Mouse (Mus musculus): ENCODE results near the gene Gm10309.

Gene Gm10309

DNA sequence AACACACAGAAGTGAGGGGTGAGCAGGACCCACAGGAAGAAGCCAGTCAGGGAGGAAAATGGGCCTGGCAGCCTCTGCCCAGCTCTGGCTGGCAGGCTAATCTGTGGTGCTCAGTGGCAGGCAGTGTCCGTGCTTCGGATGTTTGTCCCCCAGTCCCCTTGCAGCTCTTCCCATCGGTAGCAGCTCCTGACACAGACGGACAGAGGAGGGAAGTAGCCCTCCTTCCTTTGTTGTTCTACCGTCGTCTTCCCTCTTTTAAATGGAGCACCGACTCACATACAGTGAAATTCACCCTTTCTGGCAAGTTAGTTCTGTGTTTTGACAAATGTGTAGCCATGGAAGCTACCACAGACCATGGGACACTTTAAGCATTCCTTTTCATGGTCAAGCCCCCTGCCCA lies 38.2 kb downstream of the Gm10309 start:
- no peak for TF ChIP-seq GATA4 (IDR thresholded peaks at IDR 0.05; ENCODE audit: insufficient replicate concordance, low read length)

DNA sequence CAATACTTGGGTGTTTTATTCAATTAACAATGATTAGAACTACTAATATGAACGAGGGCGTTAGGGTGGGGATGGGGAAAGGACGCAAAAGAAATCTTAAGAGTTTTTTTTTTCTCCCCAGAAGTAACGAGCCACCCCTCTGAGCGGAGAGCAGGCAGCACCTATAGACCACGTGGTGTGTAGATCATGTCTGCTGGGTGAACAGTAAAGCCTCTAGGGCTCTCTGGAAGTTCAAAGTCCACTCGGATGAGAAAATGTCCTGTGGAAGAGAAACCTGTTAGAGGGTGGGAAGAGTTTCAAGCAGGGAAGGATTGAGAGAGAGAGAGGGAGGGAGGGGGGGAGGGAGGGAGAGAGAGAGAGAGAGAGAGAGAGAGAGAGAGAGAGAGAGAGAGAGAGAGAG lies 38.6 kb downstream of the Gm10309 start:
- no peak for TF ChIP-seq GATA4 (IDR thresholded peaks at IDR 0.05; ENCODE audit: insufficient replicate concordance, low read length)

DNA sequence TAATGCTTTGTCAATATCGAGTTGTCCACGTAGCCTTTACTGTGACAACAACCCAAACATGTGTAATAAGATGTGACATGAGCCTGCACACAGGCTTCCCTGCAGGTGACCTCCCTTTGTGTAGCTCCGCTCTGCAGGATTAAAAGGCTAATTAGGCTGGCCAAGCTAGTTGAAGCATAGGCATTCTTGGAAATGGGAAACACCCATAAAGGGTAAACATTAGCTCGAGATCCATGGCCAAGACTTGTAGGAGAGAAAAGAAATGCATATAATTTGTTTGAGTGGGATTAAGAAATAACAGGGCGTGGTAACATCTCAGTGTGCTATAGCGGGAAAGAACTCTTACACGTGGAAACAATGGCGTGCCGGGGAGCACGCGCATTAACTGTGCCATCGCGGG lies 39.2 kb downstream of the Gm10309 start:
- TF ChIP-seq GATA4 (IDR thresholded peaks at IDR 0.05; ENCODE audit: insufficient replicate concordance, low read length), result no peak

DNA sequence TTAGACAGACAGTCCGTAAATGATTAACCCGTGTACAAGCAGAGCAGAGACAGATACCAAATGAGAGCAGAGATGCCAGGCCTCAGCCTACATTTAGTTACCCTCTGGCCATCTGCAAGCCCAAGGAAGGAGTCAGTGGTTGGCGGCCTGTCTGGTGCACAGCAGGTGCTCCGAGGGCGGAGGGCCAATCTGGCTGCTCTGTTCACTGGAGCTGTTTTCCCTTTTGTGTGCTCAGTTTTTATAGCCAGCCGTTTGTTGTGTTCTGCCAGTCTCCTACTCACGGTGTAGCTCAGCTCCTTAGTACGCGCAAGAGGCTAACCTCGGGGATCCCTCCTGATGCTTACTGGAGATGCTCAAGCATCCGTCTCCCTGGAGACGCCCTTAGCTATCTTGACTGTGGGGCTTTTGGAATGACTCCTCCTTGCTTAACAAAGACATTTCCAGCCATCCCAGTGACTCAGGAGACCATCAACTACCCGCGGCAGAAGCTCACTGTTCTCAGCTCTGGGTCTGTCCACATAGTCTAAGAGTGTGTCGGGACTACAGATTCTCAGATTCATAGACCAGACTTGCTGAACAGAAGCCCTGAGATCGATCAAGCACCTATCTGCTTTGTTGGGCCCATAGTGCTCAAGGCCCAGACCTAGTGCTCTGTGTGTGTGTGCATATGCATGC lies 40.2 kb downstream of the Gm10309 start:
- TF ChIP-seq GATA4 (IDR thresholded peaks at IDR 0.05; ENCODE audit: insufficient replicate concordance, low read length), result no peak

DNA sequence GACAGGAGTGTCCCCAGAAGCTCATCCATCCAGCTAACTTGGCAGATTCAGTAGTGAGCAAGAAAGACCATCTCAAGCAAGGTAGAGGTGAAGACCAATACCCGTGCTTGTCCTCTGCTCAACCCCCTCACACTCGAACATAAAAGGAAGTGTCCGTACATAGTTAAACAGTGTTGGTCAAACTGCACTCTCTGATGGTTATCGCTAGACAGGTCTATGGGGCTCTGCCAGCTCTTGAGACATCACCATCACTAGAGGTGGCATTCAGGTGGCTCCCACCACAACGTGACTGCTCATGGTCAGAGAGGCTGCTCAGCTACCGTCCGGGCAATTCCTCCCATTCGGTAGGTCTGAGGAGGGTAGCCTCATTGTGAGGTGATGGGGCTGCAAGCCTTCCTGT lies 40.8 kb downstream of the Gm10309 start:
- TF ChIP-seq GATA4 (IDR thresholded peaks at IDR 0.05; ENCODE audit: insufficient replicate concordance, low read length), result peak; percentile 86; the same call in 1 of the 2 replicates

DNA sequence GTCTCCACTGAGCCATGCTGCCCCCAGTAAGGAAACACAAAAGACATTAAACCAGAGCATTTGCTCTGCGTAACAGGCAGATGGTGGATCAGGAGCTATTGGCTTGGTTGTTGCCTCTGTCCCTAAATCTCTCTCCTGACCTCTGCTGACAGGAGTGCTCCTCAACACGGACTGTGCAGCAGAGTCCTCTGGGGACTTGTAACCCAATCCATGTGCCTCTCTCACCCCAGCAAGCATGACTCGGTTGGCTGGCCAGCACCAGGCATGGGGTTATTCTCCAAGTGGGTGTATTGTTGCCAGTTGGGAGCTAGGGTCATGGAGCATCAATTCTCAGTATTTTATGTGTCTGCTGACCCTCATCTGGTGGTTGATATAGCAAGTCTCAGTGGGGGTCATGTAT lies 41.7 kb downstream of the Gm10309 start:
- TF ChIP-seq GATA4 (IDR thresholded peaks at IDR 0.05; ENCODE audit: insufficient replicate concordance, low read length), result no peak

DNA sequence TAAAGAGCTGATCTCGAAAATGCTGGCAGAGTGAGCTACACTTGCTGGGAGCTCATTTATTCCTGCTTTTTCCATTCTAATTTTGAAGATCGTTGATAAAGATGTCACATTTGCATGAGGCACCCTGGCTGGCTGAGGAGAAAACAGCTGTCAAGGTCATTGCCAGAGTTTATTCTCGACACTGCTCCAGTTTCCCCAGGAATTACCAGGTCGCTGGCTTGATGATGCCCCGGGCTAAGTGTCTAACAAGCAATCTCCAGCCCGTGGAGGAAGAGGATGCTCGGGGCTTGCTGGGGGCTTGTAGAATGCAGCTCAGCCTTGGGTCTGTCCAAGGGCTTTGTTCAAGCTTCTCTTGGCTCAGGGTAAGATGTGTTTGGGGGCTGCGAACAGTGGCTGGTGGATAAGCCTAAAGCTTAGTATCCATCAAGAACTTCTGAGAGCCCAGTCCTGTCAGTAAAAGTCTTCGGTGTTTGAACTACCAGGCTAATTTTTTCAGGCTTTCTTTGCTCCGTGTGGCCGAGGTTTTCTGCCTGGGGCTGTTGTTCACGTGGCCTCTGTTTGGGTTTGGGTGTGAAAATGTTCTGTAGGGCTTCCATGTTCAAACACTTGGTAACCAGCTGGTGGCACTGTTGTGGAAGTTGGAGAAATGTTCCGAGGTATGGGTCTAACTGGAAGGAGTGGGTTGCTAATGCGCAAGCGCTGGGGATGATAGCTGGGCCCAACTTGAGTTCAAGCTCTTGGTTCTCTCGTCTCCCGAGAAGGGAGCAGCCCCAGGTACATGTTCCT lies 44.2 kb downstream of the Gm10309 start:
- TF ChIP-seq GATA4 (IDR thresholded peaks at IDR 0.05; ENCODE audit: insufficient replicate concordance, low read length), result no peak

DNA sequence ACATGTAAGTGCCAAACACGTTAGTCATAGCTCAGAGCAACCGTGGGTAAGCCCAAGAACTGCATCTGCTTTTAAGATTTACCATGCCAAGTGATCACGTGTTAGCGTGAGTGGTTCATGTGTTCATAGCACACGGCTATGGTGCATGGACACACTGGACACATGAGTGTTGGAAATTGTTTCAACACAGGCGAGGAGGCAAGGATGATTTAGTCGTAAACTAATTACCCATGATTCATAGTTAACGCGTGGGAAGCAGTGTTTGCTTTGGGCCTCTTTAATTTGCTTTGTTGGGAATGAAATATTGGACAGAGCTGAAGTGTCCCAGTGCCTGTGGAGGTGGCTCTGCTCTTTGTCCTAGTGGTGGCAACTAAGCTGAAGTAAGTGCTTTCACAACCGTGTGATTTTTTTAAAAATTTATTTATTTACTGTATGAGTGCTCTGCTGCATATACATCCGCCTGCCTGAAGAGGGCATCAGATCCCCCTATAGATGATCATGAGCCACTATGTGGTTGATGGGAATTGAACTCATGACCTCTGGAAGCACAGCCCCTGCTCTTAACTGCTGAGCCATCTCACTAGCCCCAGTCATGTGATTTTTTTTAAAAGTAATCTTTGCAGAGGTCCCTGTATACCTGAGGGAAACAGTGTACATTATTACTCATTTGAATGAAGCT lies 46.6 kb downstream of the Gm10309 start:
- no peak for TF ChIP-seq GATA4 (IDR thresholded peaks at IDR 0.05; ENCODE audit: insufficient replicate concordance, low read length)

DNA sequence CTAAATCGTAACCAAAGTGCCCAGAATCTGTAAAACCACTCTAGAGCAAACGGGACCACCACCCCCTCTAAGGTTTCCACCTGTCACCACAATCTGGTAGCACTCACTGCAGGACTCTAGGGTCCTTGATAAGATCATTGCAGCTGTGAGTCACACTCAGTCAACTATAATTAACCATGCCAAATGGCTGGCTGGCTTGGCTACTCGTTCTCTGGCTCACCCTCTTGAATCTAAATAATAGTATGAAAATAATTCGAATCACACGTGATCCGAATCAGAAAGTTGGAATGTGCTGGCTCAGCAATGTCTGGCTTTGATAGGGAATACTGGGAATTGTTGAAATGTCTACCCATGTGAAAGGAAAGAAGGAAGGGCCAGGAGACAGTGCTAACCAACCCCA lies 48.5 kb downstream of the Gm10309 start:
- TF ChIP-seq GATA4 (IDR thresholded peaks at IDR 0.05; ENCODE audit: insufficient replicate concordance, low read length), result no peak

DNA sequence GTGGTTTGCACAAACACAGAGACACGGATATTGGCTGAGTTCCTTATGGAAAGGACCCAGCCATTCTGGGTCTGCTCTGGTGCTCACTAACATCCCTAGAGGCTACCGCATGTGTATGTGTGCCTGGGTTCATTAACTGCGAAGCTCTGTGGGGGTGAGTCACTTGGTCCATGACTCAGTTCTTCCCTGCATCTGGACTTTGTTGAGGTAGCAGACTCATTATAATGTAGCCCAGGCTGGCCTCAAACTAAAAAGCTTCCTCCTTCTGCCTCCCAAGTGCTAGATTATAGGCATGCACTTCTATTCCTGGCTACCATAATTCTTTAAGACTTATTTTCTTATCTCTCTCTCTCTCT lies 50.7 kb downstream of the Gm10309 start:
- TF ChIP-seq GATA4 (IDR thresholded peaks at IDR 0.05; ENCODE audit: insufficient replicate concordance, low read length), result no peak

DNA sequence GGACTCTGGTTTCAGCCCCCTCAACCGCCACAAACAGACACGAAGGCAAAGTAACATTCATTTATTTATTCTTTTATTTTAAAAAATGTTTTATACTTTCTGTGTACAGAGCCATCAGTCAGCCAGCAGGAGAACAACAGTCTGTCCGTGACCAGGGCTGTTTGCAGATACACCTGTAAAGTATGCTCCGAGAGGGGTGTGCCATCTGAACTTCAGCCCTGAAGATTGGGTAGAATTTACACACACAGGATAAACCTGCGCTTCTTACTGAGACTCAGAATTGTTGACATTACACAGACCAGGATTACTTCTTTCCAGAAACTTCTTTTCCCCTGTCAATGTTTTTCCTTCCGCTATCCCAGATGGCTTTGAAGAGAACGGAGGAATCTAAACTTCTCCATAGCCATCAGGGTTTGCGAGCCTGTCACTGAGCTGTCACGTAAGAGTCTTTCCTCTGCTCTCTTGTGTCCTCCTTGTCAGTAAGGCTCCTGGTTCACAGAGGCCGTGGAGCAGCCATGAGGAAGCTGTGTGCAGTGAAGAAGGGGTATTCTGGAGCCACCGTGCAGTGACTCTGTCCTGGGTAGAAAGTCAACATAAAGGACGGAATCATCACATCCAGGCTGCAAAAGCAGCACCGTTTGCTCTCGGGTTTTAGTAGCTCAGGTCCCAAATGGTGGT lies 51.2 kb downstream of the Gm10309 start:
- no peak for TF ChIP-seq GATA4 (IDR thresholded peaks at IDR 0.05; ENCODE audit: insufficient replicate concordance, low read length)

DNA sequence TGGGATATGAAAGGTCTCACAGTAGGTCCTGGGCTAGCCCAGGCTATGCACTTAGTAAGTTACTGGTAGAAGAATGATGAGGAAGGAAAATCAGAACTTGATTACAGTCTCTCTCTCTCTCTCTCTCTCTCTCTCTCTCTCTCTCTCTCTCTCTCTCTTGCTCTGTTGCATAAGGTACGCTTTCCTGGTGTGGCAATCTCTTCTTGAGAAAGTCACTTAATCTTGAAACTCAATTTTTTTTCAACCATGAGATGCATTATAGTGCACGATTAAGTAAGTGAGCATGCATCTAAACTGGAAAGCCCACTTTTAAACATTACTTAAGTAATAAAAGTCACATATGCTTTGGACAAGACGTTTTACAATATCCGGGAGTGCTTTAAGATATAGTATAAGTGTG lies 52.1 kb downstream of the Gm10309 start:
- no peak for TF ChIP-seq GATA4 (IDR thresholded peaks at IDR 0.05; ENCODE audit: insufficient replicate concordance, low read length)
